Mouse (Mus musculus): Measurements from ENCODE around the gene Dram1. TPM values are rescaled to one million over a fixed set of nuclear protein-coding genes. Genes with fewer than 3 reads are reported as not detected.

Gene Dram1
- polyA plus RNA-seq, 3 experiments from 2014 or later, result 1.3 to 1.8 (median 1.7) TPM

- ATAC-seq, result no peak
Measured at GRCm38 (mm10) chr10:88281699-88282098, 97.2 kb downstream of the Dram1 start.

GRCm38 (mm10) chr10:88274045-88274444 lies 104.8 kb downstream of the Dram1 start:
- no peak for ATAC-seq

Other genes with a start within 250 kb of the Dram1 start
- 10 to 100 TPM in 1 of 3 experiments, 1 to 10 TPM in 2; 1.2 to 20.6 (median 1.6) TPM for gene Parpbp, start 232.1 kb downstream of the Dram1 start, polyA plus RNA-seq (2017; shearing (Covaris generic))
- gene Nup37, start 232.1 kb downstream of the Dram1 start, polyA plus RNA-seq (2017; shearing (Covaris generic)), result 10 to 100 TPM; 34.8 to 67.8 (median 41.4) TPM
- 100 to 1,000 TPM; 103 to 112 (median 104) TPM for gene Washc3, start 178.0 kb downstream of the Dram1 start, polyA plus RNA-seq (2017; shearing (Covaris generic))
- gene Gnptab, start 52 bp upstream of the Dram1 start, polyA plus RNA-seq (2017; shearing (Covaris generic)), result 1 to 10 TPM; 6.5 to 9.1 (median 6.8) TPM
- not detected for gene Sycp3, start 80.5 kb upstream of the Dram1 start, polyA plus RNA-seq (2017; shearing (Covaris generic))
- gene Chpt1, start 125.0 kb upstream of the Dram1 start, polyA plus RNA-seq (2017; shearing (Covaris generic)), result 1 to 10 TPM; 2.6 to 5.2 (median 3.5) TPM
- not detected for gene Mybpc1, start 226.1 kb upstream of the Dram1 start, polyA plus RNA-seq (2017; shearing (Covaris generic))